Mouse (Mus musculus): ENCODE results near the gene Sh3bp4.

DNA sequence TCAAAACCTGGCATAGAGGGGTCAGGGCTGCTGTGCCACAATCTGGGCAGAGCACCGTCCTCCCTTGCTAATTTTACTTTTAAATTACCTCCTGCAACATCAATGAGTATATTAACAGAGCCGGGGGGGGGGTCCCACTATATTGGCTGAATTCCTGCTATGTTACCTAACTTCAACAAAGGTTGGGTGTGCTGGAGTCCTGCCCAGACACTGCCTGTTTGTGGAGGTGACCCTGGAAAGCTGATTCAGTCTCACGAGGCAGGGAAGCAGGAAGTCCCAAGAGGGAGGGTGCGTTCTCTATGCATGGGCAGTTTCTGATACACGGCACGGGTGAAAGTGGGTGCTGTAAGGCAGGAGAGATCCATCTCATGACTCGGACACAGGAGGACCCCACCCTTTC is 82.4 kb downstream of the Sh3bp4 start:
- no peak for TF ChIP-seq POLR2A (IDR thresholded peaks at IDR 0.05; ENCODE audit: borderline replicate concordance, control insufficient read depth, low read depth, low read length)
- no peak for TF ChIP-seq CTCF (IDR thresholded peaks at IDR 0.05; ENCODE audit: control insufficient read depth, insufficient read depth, low read length)

Data from bone marrow, adult 2 months (tissue).